Mouse (Mus musculus): ENCODE results near the gene Ccdc171.
A peak's percentile ranks its signal among the peaks of the same experiment; 100 is the strongest.
"Not testable (repeated sequence)": the region's sequence is repeated elsewhere in the genome, so short reads cannot be mapped to it uniquely, and the experiment has no call there.

Gene Ccdc171

DNA sequence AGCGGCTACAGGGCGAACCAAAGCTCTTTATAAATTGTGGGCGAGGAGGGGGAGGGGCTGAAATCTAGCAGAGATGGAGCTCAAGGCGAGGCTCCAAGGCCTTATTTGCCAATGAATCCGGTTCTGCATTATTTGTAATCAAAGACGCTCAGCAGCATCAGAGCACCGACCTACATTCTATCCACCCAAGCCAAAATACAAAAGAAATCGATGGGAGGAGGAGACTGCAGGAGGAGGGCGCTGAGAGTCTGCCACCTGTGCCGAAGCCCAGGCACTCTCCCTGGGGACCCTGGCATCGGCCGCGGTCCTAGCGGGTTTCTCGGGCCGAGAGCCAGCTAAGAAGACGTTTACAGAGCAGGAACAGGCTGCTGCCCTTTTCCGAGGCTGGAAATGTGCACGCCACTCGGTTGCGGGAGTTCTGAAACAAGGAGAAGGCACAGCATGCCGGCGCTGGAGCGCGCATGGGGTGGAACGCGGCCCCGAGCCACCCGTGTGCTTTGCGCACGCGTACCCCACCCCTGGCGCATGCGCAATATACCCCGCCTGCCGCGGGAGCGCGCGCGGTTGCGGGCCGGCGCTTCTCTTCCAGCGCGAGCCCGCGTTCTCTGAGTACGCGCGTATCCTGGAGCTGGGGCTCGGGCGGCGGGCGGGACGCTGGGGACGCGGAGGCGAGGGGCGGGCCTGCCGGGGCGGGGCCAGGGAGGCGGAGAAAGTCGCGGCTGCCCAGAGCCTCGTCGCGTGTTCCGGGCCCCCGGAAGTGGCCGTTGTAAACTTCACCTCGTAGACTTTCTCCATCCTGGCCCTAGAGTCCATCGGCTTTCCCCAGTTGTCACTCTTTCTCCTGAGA lies at the start of gene Ccdc171:
TSS of gene Ccdc171 (plus strand) at position 703 of the 847 bp plus-strand sequence.
- peak; percentile 96 for DNase-seq

DNA sequence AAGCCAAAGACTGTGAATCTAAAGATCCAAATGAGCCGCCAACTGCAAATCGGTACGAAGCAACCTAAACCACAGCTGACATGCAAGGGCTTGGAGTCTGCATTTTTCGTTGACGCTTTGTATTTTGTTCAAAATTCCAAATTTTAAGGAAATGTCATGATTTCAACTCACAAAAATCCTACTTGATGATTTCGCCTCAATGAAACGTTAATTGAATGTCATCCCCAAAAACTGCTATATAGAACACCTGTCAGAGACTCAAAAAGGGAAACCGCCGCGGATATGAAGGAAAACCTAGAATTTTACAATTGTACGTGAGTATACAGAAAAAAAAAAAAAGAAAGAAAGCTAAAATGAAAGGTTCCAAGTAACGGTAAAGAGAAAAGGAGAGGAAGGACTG lies 40.1 kb upstream of the Ccdc171 start:
- DNase-seq = no peak

DNA sequence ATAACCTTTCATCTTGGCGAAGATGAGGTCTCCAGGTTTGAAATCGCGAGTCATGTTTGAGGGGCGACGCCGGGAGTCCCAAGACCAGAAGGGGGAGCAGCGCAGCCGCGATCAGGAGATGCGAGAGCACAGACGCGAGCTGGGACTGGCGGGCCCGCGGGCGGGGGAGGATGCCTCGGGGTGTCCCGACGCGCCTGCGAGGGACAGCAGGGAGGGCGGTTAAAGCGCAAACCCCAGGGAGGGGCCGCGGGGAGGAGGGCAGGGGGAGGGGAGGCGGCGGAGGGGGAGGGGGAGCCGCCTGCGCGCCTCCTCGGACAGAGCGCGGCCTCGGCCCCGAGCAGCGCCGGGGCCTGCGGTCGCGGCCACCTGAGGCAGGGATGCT lies 39.6 kb upstream of the Ccdc171 start:
- peak; percentile 87 to 88 for DNase-seq

DNA sequence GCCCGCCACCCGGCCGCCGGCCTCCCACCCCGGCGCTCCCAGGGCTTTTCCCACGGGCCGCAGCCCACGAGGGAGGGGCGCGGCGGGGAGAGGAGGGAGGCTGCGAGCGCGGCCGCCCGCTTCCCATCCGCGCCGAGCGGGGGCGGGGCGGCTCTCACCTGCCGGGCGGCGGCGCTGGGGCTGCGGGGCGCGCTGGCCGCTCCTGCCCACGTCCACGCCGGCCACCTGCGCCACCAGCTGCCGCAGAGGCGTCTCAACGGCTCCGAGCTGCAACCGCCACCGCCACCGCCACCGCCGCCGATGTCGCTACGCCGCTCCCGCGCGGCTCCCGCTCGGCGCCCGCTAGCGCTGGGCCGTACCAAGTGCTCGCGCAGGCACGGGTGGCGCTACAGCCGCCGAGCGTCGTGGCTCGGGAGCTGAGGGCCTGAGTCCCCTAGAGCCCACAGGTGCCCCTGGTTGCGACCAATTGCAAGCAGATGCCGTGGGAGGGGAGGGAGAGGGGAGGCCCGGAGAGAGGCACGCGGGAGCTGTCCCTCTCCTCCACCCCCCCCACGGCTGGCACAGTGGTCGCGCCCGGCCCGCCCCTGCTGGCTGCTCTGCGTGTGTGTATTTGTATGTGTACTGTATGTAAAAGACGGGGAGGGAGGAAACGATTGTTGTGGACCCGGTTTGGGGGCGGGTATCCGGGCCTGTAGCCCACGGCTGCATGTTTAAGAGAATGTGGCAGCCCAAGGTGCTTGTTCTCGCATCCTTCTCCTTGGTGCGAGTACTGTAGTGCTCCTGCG lies 39.0 kb upstream of the Ccdc171 start, which contains the start of gene Psip1:
TSS of gene Psip1 (minus strand) at position 343 of the 785 bp plus-strand sequence.
- peak; percentile 92 to 93 for DNase-seq

DNA sequence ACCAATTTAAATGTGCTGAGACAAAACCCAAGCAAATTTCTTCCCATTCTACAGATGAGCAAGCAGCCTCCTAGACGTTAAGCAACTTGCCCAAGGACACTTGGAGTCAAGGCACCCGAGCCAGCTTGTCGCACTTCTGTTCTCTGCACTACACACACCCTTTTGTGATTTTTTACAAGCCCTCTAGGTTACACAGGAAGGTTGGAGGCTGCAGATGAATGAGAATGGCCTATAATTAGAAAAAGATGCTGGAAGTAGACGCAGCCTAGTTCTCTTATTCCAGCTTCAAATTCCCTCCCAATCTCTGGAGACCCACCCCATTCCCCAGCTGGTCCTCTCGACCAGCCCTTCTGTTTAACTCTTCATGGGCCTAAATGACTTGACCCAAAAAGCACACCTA lies 36.2 kb upstream of the Ccdc171 start:
- no peak for DNase-seq

DNA sequence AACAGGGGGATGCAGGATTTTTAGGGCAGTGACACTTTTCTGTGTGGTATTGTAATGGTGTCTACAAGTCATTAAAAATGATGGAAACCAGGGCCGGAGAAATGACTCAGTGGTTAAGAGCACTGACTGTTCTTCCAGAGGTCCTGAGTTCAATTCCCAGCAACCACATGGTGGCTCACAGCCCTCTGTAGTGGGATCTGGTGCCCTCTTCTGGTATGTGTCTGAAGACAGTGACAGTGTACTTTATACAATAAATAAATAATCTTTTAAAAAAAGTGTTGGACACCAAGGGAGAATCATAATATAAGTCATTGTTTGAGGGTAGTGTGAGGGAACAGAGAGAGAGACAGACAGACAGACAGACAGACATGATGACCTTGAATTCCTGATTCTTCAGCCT lies 32.2 kb upstream of the Ccdc171 start:
- peak in 1 of 2 experiments; percentile 15 for DNase-seq

DNA sequence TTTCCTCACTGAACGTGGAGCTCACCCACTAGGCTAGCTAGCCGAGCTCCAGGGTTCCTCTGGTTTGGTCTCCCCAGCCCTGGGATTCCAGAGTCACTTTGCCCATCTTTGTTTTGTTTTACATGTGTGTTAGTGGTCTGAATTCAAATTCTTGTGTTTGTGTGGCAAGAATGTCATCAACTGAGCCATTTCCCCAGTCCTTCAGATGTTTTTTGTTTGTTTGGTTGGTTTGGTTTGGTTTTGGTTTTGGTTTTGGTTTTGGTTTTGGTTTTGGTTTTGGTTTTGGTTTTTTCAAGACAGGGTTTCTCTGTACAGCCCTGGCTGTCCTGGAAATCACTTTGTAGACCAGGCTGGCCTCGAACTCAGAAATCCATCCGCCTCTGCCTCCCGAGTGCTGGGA lies 28.3 kb upstream of the Ccdc171 start:
- not testable (repeated sequence) for DNase-seq

DNA sequence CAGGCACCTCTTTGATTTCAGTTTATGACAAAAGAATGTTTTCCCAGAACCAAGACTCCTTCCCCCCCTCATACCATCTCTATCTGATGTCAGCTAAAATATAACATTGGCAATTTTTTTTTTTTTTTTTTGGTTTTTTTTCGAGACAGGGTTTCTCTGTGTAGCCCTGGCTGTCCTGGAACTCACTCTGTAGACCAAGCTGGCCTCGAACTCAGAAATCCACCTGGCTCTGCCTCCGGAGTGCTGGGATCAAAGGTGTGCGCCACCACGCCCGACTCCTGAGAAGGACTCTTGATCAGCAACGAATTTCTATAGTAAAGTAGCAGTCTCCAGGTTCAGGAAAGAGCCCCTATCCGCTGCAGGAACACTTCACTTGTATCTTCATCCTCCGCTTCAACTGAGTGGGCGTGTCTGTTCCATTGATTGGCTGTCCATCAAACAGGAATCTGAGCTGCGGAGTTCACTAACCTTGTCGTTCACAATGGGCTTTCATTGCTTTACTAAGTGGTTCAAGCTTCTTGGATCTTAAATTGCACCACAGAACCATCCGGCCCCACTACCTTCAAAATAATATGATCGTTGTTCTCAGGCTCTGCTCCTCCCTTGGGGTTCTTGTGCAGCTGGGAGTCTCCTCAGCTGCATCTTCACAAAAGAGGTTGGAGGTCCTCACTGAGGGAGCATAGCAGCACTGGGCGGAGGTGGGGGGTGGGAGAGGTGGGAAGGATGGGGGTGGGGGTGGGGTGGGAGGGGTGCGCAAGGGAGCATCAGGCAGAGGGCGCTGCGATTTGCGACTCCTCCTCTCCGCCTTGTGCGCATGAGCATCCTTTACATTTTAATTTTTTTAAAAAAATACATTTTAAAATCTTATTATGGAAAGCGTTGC lies 24.9 kb upstream of the Ccdc171 start:
- no peak for DNase-seq

DNA sequence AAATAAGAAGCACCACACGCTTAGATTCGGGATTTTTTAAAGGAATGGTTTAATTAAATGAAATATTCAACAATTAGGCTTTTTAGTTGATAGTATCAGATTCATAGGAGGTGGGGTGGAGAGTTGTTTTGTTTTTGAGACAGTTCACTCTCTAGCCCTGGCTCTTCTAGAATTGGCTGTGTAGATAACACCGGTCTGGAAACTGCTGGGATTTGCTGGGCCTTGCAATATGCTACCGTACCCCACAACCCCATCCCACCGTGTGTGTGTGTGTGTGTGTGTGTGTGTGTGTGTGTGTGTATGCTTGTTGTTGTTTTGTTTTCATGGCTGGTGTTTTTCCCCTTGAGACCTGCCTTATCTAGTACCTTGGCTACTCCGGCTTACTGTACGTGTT lies 24.3 kb upstream of the Ccdc171 start:
- DNase-seq = no peak

DNA sequence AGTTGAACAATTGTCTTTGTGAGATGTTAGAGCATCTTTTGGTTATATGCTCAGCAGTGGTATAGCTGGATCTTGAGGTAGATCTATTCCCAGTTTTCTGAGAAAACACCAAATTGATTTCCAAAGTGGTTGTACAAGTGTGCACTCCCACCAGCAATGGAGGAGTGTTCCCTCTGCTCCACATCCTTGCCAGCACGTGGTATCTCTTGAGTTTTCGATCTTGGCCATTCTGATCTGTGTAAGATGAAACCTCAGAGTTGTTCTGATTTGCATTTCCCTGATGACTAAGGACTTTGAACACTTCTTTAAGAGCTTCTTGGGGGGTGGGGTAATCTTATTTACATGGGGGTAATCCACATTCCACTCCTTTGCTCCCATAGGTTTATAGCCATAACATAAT lies 15.7 kb upstream of the Ccdc171 start:
- no peak for DNase-seq

DNA sequence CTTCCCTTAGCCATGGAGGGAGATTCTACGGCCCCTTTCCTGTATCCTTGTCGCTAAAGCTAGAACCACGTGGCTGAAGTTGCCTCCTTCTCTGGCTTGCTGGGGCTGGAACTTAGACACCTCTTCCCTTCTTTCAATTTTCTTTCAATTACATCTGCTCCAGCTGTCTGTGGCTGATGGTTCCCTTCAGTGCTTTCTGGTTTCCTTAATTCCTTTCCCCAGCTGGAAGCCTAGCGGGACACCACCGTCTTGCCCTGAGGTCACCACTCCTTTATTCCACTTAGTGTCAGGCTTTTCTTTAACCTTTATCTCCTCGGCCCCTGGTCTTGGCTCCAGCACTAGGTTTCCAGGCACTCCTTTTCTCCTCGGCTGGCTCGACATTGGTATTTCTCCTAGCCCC lies 14.3 kb upstream of the Ccdc171 start:
- DNase-seq = no peak

DNA sequence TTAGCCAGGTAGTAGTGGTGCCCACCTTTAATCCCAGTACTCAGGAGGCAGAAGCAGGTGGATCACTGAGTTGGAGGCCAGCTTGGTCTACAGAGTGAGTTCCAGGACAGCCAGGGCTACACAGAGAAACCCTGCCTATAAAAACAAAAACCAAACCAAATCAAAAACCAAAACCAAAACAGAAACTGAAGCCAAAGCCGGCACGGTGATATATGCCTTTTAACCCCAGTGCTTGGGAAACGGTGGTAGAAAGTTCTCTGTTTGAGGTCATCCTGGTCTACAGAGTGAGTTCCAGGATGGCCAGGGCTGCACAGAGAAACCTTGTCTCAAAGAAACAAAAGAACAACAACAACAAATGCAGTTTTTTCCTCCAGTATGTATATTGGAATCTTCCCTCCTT lies 13.1 kb upstream of the Ccdc171 start:
- DNase-seq = no peak

DNA sequence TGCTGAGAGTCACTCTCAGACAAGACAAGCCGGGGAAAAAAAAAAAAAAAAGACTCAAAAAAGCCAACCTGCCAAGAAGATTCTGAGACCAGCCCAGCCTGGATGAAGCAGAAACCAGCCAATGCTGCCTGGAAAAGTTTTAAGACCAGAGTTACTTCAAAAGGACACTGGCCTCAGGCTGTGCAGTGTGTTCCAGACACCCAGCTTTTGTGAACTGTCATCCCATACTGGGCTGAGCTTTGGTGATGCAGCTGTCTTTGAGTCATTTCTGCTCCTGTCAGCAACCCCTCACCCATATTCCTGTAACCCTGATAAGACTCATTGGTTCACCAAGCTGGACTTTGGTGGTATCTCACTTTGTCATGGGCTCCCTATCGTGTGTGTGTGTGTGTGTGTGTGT lies 12.7 kb upstream of the Ccdc171 start:
- DNase-seq = no peak

DNA sequence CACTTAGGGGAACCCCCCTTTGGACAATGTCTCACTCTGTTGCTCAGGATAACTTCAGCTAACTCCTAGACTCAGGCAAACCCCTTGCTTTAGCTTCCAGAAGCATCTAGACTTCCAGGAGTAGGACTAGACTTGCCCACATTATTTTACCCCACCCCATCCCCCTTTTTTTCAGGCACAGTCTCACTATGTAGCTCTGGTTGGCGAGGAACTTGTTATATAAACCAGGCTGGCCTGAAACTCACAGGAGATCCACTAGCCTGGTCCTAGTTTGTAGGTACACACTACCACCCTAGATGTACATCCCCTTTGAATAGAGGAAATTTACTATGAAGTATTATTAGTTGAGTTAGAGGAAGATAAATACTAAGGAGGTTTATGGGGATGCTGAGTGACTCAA lies 11.2 kb upstream of the Ccdc171 start:
- DNase-seq = no peak

DNA sequence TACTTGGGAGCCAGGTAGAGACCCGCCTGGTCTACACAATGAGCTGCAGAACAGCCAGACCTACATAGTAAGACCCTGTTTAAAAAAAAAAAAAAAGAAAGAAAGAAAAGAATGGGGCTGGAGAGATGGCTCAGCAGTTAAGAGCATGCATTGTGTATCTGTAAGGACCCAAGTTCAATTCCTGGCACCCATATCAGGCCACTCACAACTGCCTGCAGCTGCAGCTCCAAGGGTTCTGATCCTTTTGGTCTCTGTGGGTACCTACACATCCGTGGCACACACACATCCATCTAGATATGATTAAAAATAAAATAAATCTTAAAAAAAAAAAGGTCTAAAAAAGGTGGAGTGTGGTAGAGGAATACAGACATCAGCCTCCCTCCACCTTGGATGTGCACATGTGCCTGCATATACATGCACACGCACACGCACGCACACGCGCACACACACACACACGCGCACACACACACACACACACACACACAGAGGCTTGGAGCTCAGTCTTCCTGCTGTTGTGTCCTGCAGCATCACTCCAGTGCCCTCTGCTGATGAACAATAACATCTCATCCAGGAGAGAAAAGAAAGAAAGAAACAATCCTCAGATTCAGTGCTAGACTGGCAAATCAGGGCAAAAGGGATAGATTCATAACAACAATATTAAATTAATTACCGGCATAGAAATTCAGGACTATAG lies 10.2 kb upstream of the Ccdc171 start:
- DNase-seq = no peak

DNA sequence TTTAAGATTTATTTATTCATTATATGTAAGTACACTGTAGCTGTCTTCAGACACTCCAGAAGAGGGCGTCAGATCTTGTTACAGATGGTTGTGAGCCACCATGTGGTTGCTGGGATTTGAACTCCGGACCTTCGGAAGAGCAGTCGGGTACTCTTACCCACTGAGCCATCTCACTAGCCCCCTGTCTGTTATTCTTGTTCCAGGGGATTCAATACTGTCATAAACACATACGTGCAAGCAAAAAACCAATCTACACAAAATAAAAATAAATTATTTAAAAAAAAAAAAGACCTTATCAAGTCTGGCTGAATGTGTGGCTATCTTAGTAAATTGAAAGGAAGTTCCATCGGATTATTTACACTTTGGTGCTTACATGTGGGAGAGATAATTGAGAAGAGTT lies 9.2 kb upstream of the Ccdc171 start:
- not testable (repeated sequence) for DNase-seq

DNA sequence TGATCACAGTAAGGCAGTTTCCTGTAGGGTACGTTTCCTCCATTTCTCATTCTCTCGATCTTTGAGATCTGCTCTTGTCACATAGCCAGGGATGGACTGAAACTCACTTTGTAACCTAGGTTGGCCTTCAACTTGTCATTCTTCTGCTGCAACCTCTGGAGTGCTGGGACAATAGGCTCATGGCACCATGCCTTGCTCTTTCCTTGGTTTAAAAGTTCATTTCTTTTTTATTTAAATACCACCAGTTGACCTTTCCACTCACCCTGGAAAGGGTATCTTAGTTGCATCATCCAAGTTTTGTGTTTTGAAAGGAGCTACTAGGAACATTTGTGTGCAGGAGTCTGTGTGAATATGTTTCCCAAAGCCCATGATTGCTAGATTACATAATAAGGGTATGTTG lies 6.2 kb upstream of the Ccdc171 start:
- DNase-seq = no peak

DNA sequence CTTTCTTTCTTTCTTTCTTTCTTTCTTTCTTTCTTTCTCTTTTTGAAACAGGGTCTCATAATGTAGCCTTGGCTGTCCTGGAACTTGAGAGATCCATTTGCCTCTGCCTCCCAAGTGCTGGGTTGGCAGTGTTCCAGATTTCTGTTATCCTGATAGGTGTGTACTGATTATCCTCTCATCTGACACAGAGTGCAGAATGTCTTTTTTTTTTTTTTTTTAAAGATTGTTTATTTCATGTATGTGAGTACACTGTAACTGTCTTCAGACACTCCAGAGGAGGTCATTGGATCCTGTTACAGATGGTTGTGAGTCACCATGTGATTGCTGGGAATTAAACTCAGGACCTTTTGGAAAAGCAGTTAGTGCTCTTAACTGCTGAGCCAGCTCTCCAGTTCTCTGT lies 5.5 kb upstream of the Ccdc171 start:
- no peak for DNase-seq

DNA sequence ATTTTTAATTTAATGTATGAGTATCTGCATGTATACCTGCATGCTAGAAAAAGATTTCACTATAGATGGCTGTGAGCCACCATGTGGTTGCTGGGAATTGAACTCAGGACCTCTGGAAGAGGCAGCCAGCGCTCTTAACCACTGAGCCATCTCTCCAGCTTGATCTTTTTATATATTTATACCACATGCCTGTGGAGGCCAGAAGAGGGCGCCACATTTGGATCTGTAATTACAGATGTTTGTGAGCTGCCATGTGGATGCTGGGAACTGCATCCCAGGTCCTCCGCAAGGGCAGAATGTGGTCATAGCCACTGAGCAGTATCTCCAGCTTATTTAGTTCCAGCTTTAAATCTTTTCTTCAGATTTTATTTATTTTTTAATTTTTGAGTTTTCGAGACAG lies 5.0 kb upstream of the Ccdc171 start:
- peak in 1 of 2 experiments; percentile 15 for DNase-seq

DNA sequence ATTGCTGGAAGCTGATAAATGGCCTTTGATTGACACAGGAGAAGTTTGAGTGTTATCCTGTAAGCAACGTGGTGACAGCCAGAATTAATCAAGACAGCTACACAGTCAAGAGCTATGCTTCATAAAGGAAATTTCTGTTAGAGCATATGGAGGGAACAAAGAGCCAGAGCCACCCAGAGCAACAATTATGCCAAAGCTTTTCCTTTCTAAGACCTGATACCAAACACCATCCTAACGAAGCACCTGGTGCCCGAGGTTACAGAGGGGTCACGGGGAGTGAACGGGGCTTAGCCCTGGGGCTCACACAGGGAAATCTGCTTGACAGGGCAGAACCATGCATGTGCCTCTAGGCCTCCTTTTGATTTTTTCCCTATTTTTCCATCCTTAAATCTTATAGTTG lies 3.3 kb upstream of the Ccdc171 start:
- no peak for DNase-seq

DNA sequence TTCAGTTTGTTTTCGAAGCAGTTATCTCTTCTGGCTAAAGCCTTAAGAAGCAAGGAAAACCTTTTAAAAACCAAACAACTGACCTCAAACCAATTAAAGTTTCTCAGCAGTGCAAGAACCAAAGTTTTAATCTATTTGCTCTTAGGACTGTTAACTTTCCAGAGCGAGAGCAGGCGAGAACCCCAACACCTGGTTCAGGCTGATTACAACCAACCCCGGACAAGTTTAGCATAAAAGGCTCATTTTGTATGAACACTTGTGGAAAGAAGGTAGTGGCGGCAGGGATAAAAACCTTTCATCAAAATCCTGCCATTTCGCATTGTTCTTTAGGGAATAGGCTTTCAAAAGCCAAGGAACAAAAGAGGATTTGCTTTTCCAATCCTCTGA lies 896 bp upstream of the Ccdc171 start:
- DNase-seq = no peak

DNA sequence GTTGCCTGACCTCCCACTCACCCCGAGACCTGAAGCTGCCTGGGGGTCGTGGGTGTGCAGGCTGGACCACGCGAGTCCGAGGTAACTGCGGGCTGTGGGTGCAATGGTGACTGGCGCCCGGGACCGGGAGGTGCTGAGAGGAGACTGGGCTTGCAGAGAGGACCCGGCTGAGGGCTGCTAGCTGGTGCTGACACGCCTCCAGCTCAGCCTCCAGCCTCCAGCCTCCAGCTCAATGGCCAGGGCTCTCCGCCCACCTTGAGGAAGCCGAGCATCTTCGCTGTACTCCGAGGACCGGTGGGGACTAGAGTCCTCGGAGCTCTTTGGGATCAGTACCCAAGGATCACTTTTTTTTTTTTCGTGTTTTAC lies 328 bp downstream of the Ccdc171 start:
- no peak for DNase-seq
